Mouse (Mus musculus) thymus, adult 2 months (tissue): ENCODE measurements around the gene Gimap8.

Experiments used
- CTCF ChIP-seq: fragments of 200-500 bp; IDR thresholded peaks from 2 replicates; pipeline ENCODE4 v1.5.1; 2012; ENCODE audit warnings: mild to moderate bottlenecking, control low read depth, low read length, moderate library complexity, borderline replicate concordance; ENCODE audit not compliant: control insufficient read depth, poor library complexity, insufficient read depth; ENCODE audit errors: extremely low read depth
- POLR2A ChIP-seq: fragments of 200-500 bp; IDR thresholded peaks from 2 replicates; pipeline ENCODE4 v1.6.1; 2012; ENCODE audit warnings: mild to moderate bottlenecking, low read length, control low read depth, moderate library complexity; ENCODE audit not compliant: control insufficient read depth, poor library complexity, insufficient read depth; ENCODE audit errors: extremely low read depth

GRCm38 (mm10) chr6:48682271-48682670 is 35.2 kb downstream of the Gimap8 start:
- TF ChIP-seq CTCF (no peak), POLR2A (no peak)
